Mouse (Mus musculus) yolk sac, embryonic 10.5 days (tissue): ENCODE results near the gene Itgad.
"Not testable (repeated sequence)": the region's sequence is repeated elsewhere in the genome, so short reads cannot be mapped to it uniquely, and the experiment has no call there.

ENCODE experiments used
- DNase-seq: peaks from one replicate; pipeline ENCODE4 v3.0.0-alpha.2; 2017; ENCODE audit warnings: low spot score

The Itgad gene

GRCm38 (mm10) chr7:128154076-128154475 lies at the start of gene Itgad:
Itgad (plus strand) TSS chr7:128154376.
- DNase-seq: no peak

- DNase-seq: no peak
Observed at GRCm38 (mm10) chr7:128105246-128105645, 48.9 kb upstream of the Itgad start.

- DNase-seq: no peak
Observed at GRCm38 (mm10) chr7:128107462-128107861, 46.7 kb upstream of the Itgad start.

GRCm38 (mm10) chr7:128110314-128110713 lies 43.9 kb upstream of the Itgad start:
- no peak for DNase-seq

GRCm38 (mm10) chr7:128112131-128112530 lies 42.0 kb upstream of the Itgad start:
- no peak for DNase-seq

GRCm38 (mm10) chr7:128114371-128115105 lies 39.6 kb upstream of the Itgad start:
- DNase-seq: no peak

GRCm38 (mm10) chr7:128115211-128115958 lies 38.8 kb upstream of the Itgad start:
- DNase-seq: no peak

- DNase-seq: no peak
Observed at GRCm38 (mm10) chr7:128116396-128116795, 37.8 kb upstream of the Itgad start.

GRCm38 (mm10) chr7:128119726-128120490 lies 34.3 kb upstream of the Itgad start:
- DNase-seq: no peak

GRCm38 (mm10) chr7:128128741-128129720 lies 25.1 kb upstream of the Itgad start, which contains the start of gene Itgax:
Itgax (plus strand) TSS chr7:128129547.
- no peak for DNase-seq

GRCm38 (mm10) chr7:128132148-128132547 lies 22.0 kb upstream of the Itgad start:
- DNase-seq: no peak

GRCm38 (mm10) chr7:128133596-128133995 lies 20.6 kb upstream of the Itgad start:
- DNase-seq: no peak

- DNase-seq: no peak
Observed at GRCm38 (mm10) chr7:128136927-128137326, 17.2 kb upstream of the Itgad start.

- DNase-seq: no peak
Observed at GRCm38 (mm10) chr7:128139611-128140010, 14.6 kb upstream of the Itgad start.

GRCm38 (mm10) chr7:128150970-128151369 lies 3.2 kb upstream of the Itgad start:
- no peak for DNase-seq

GRCm38 (mm10) chr7:128154924-128155323 lies 748 bp downstream of the Itgad start:
- DNase-seq: no peak

- DNase-seq: not testable (repeated sequence)
Observed at GRCm38 (mm10) chr7:128158688-128159354, 4.6 kb downstream of the Itgad start.

- DNase-seq: no peak
Observed at GRCm38 (mm10) chr7:128164001-128164400, 9.8 kb downstream of the Itgad start.

GRCm38 (mm10) chr7:128166391-128166790 lies 12.2 kb downstream of the Itgad start:
- DNase-seq: no peak

- no peak for DNase-seq
Observed at GRCm38 (mm10) chr7:128169996-128170395, 15.8 kb downstream of the Itgad start.

- DNase-seq: no peak
Observed at GRCm38 (mm10) chr7:128178385-128178784, 24.2 kb downstream of the Itgad start.
